8 mouse cellular contexts compared by ENCODE assay signal in the genomic region with DNA sequence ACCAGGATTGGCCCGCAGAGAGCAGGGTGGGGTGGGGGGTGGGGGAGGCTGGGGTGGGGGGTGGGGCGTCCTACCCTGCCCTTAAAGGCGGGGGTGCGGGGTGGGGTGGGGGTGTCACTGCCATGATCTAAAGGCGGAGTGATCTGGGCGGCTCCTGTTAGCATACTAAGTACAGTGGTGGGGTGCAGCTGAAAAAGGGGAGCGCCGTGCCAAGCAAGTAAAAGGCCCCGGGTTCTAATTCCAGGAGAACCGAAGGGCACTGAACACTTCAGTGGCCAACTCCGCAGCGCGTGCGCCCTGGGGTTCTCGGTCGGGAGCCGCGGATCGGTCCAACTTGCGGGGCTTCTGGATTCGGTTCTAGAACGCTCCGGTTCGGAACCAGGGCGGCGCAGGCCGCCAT. TPM values are rescaled to one million over a fixed set of nuclear protein-coding genes. Genes with fewer than 3 reads are reported as not detected.
DNase-seq lines count a peak whose midpoint lies in the region; ATAC-seq and TF ChIP-seq lines count a peak whose summit lies in the region.

No protein-coding gene starts in this region.

- peak overlapping the region; percentile 57; the same call in 1 of the 2 replicates for H3K27ac ChIP-seq in kidney, embryonic 16.5 days (ENCODE audit: low read length)
- H3K27ac ChIP-seq in bone marrow macrophage, adult 2 months (ENCODE audit: insufficient read depth, low read depth, low read length): peak overlapping the region; percentile 44
- no peak overlapping the region for H3K27ac ChIP-seq in hindbrain, embryonic 14.5 days
- H3K27ac ChIP-seq in midbrain, embryonic 14.5 days (replicated peaks; ENCODE audit: low read depth, low read length): no peak overlapping the region

- H3K4me1 ChIP-seq in kidney, embryonic 16.5 days (ENCODE audit: insufficient read depth, low read length): peaks cover 10% of the 10 kb centered on the region
- H3K4me1 ChIP-seq in bone marrow macrophage, adult 2 months (ENCODE audit: control insufficient read depth, insufficient read depth, low read length): 0 out of 2 replicates have a peak, but pooled peaks cover 2% of the 10 kb centered on the region
- 0 out of 2 replicates have a peak, but pooled peaks cover 3% of the 10 kb centered on the region for H3K4me1 ChIP-seq in hindbrain, embryonic 14.5 days (replicated peaks; ENCODE audit: control insufficient read depth, insufficient read depth, low read length)
- no peaks in the 10 kb centered on the region for H3K4me1 ChIP-seq in midbrain, embryonic 14.5 days (ENCODE audit: control insufficient read depth, insufficient read depth, low read length)

- TF ChIP-seq POLR2A in bone marrow macrophage, adult 2 months (IDR thresholded peaks at IDR 0.05; ENCODE audit: borderline replicate concordance, low read depth, low read length): no peak

- no peaks in the 10 kb centered on the region for H3K27me3 ChIP-seq in kidney, embryonic 16.5 days (ENCODE audit: insufficient read depth, low read length)
- no peaks in the 10 kb centered on the region for H3K27me3 ChIP-seq in hindbrain, embryonic 14.5 days (ENCODE audit: control insufficient read depth, insufficient read depth, low read length)
- no peaks in the 10 kb centered on the region for H3K27me3 ChIP-seq in midbrain, embryonic 14.5 days (ENCODE audit: control insufficient read depth, insufficient read depth, low read length)

- no peaks in the 10 kb centered on the region for H3K9me3 ChIP-seq in kidney, embryonic 16.5 days (ENCODE audit: low read length)
- H3K9me3 ChIP-seq in hindbrain, embryonic 14.5 days (ENCODE audit: control insufficient read depth, low read length): no peaks in the 10 kb centered on the region
- no peaks in the 10 kb centered on the region for H3K9me3 ChIP-seq in midbrain, embryonic 14.5 days (ENCODE audit: control insufficient read depth, low read length)

- no peak for DNase-seq in kidney, postnatal 25 days
- no peak for DNase-seq in hindbrain, embryonic 14.5 days (ENCODE audit: low spot score)
- no peak for DNase-seq in midbrain, embryonic 14.5 days
- DNase-seq in cerebellum, adult 9-11 months: no peak
- no peak for DNase-seq in layer of hippocampus, postnatal 14 days (ENCODE audit: low spot score in 2 of 2)
- no peak for DNase-seq in cerebellum, postnatal 36 days

- no peak for TF ChIP-seq CTCF in bone marrow macrophage, adult 2 months (IDR thresholded peaks at IDR 0.05; ENCODE audit: low read depth, low read length)

- ATAC-seq in kidney, embryonic 16.5 days (ENCODE audit: low FRiP score, low TSS enrichment): peak; percentile 55
- peak; percentile 61 for ATAC-seq in hindbrain, embryonic 14.5 days (ENCODE audit: low FRiP score)
- ATAC-seq in midbrain, embryonic 14.5 days (ENCODE audit: low FRiP score, low TSS enrichment): peak; percentile 24

- H3K4me3 ChIP-seq in kidney, embryonic 16.5 days (ENCODE audit: low read length): peak overlapping the region; percentile 64
- H3K4me3 ChIP-seq in bone marrow macrophage, adult 2 months (ENCODE audit: insufficient read depth, low read length): peak overlapping the region; percentile 80
- peak overlapping the region; percentile 50 for H3K4me3 ChIP-seq in hindbrain, embryonic 14.5 days (replicated peaks; ENCODE audit: low read length)
- H3K4me3 ChIP-seq in midbrain, embryonic 14.5 days (replicated peaks; ENCODE audit: low read depth, low read length): peak overlapping the region; percentile 43

- peak overlapping the region; percentile 97 for H3K4me2 ChIP-seq in kidney, embryonic 16.5 days (replicated peaks; ENCODE audit: low read depth, low read length)
- H3K4me2 ChIP-seq in hindbrain, embryonic 14.5 days (replicated peaks): peak overlapping the region; percentile 94
- H3K4me2 ChIP-seq in midbrain, embryonic 14.5 days (ENCODE audit: low read length): peak overlapping the region; percentile 94

- H3K9ac ChIP-seq in kidney, embryonic 16.5 days (replicated peaks; ENCODE audit: low read length): peak overlapping the region; percentile 79
- H3K9ac ChIP-seq in hindbrain, embryonic 14.5 days: peak overlapping the region; percentile 60
- H3K9ac ChIP-seq in midbrain, embryonic 14.5 days (replicated peaks; ENCODE audit: low read length): peak overlapping the region; percentile 38; the same call in 1 of the 2 replicates

- 0% methylated on average over 27 of the region's 27 CpGs for WGBS in kidney, embryonic 16.5 days
- WGBS in hindbrain, embryonic 14.5 days: under 1% methylated on average over 27 of the region's 27 CpGs
- WGBS in midbrain, embryonic 14.5 days: under 1% methylated on average over 27 of the region's 27 CpGs

- no peaks in the 10 kb centered on the region; the same call in 1 of the 2 replicates for H3K36me3 ChIP-seq in kidney, embryonic 16.5 days (ENCODE audit: insufficient read depth, low read length)
- H3K36me3 ChIP-seq in hindbrain, embryonic 14.5 days (replicated peaks; ENCODE audit: control insufficient read depth, insufficient read depth): peaks cover 16% of the 10 kb centered on the region
- peaks cover 17% of the 10 kb centered on the region for H3K36me3 ChIP-seq in midbrain, embryonic 14.5 days (ENCODE audit: control insufficient read depth, insufficient read depth, low read length)

RNA-seq across cellular contexts. Expression of gene Mnd1, which starts 0.4 kb away (rescaled TPM):
- 13.3 and 14.3 TPM in 2 replicates for polyA plus RNA-seq in kidney, embryonic 16.5 days (2015; fragmentation: Nextera tagmentation; extraction: Ambion mirVana)
- 2.3 and 2.6 TPM in 2 replicates for polyA plus RNA-seq in bone marrow macrophage, adult 2 months (2012; ENCODE audit: insufficient read depth, insufficient read length, missing spikeins)
- polyA plus RNA-seq in hindbrain, embryonic 14.5 days (2014; fragmentation: Nextera tagmentation; extraction: Ambion mirVana): 1.7 and 1.9 TPM in 2 replicates
- polyA plus RNA-seq in midbrain, embryonic 14.5 days (2014; fragmentation: Nextera tagmentation; extraction: Ambion mirVana): 1.2 and 1.7 TPM in 2 replicates
- total RNA-seq in layer of hippocampus, postnatal 14 days (2021): 1 to 10 TPM; 2.7 to 2.9 TPM

RNA-seq across cellular contexts. Expression of gene Gm6525, which starts 18.8 kb away (rescaled TPM):
- polyA plus RNA-seq in kidney, embryonic 16.5 days (2015; fragmentation: Nextera tagmentation; extraction: Ambion mirVana): 0.77 and 0.80 TPM in 2 replicates
- polyA plus RNA-seq in bone marrow macrophage, adult 2 months (2012; ENCODE audit: insufficient read depth, insufficient read length, missing spikeins): 0.87 TPM in 1 of 2 replicates, not detected in the other
- 0.74 and 2.7 TPM in 2 replicates for polyA plus RNA-seq in hindbrain, embryonic 14.5 days (2014; fragmentation: Nextera tagmentation; extraction: Ambion mirVana)
- polyA plus RNA-seq in midbrain, embryonic 14.5 days (2014; fragmentation: Nextera tagmentation; extraction: Ambion mirVana): 3.1 and 3.2 TPM in 2 replicates
- total RNA-seq in layer of hippocampus, postnatal 14 days (2021): not detected

Comparison
In these comparisons a context has a peak if more than half of its experiments do, and no peak if none do; other contexts are left out.
1. H3K27ac ChIP-seq: peak in kidney, embryonic 16.5 days (single experiment) and bone marrow macrophage, adult 2 months (single experiment); none in hindbrain, embryonic 14.5 days (single experiment) and midbrain, embryonic 14.5 days (single experiment).
2. Peak in every context shown above with its lines, with median percentiles within 50 percentile points of each other: ATAC-seq, H3K4me2 ChIP-seq, H3K4me3 ChIP-seq and H3K9ac ChIP-seq.